Mouse (Mus musculus): ENCODE results near the gene Gfm2.

DNA sequence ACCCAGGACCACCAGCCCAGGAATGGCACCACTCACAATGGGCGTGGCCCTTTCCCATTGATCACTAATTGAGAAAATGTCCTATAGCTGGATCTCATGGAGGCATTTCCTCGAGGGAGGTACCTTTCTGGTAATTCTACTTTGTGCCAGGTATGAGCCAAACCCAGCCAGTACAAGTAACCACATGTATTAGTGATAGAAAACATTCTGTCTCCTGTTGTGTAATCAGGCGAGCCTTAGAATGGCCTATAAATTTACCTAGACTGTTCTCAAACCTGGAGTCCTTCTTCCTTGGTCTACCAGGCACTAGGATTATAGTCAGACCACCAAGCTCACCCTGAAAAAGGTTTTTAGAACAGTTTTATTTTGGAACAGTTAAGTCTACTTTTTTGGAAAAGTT lies 16.4 kb upstream of the Gfm2 start:
- no peak for TF ChIP-seq CTCF (IDR thresholded peaks at IDR 0.05; ENCODE audit: insufficient read depth, low read depth, low read length)
- TF ChIP-seq POLR2A (IDR thresholded peaks at IDR 0.05; ENCODE audit: insufficient read depth, low read depth, low read length), result no peak
